Mouse (Mus musculus) ZHBTc4 (cell line): ENCODE results near the gene Sertad1.

ENCODE experiments used
- DNase-seq: peaks from one replicate; pipeline ENCODE4 v3.0.0-alpha.2; 2011; ENCODE audit warnings: low read depth, low spot score

Sertad1 gene

GRCm38 (mm10) chr7:27473156-27473834, 13.4 kb upstream of the Sertad1 start, which contains the start of gene Sertad3:
Gene Sertad3, plus strand, starts transcription at chr7:27473768.
- DNase-seq = peak; percentile 99

GRCm38 (mm10) chr7:27473835-27474489, 12.7 kb upstream of the Sertad1 start:
- peak; percentile 55 for DNase-seq

GRCm38 (mm10) chr7:27474490-27474954, 12.2 kb upstream of the Sertad1 start:
- peak; percentile 100 for DNase-seq

- no peak for DNase-seq
These were observed 11.1 kb upstream of the Sertad1 start for GRCm38 (mm10) chr7:27475596-27475995.

- no peak for DNase-seq
These were observed 10.5 kb upstream of the Sertad1 start for GRCm38 (mm10) chr7:27476098-27476635.

- no peak for DNase-seq
These were observed 8.1 kb upstream of the Sertad1 start for GRCm38 (mm10) chr7:27478561-27478960.

- DNase-seq = no peak
These were observed 7.0 kb upstream of the Sertad1 start for GRCm38 (mm10) chr7:27479750-27480149.

- no peak for DNase-seq
These were observed 6.2 kb upstream of the Sertad1 start for GRCm38 (mm10) chr7:27480506-27480905.

- DNase-seq = no peak
These were observed 5.6 kb upstream of the Sertad1 start for GRCm38 (mm10) chr7:27480927-27481626.

GRCm38 (mm10) chr7:27481627-27481969, 5.1 kb upstream of the Sertad1 start:
- DNase-seq = peak; percentile 60

- peak; percentile 51 for DNase-seq
These were observed 2.9 kb upstream of the Sertad1 start for GRCm38 (mm10) chr7:27483860-27484259.

- no peak for DNase-seq
These were observed 474 bp upstream of the Sertad1 start for GRCm38 (mm10) chr7:27486102-27486769.

- DNase-seq = peak; percentile 75
These were observed 1.1 kb downstream of the Sertad1 start for GRCm38 (mm10) chr7:27487740-27488268.

GRCm38 (mm10) chr7:27489270-27489869, 2.7 kb downstream of the Sertad1 start:
- no peak for DNase-seq

GRCm38 (mm10) chr7:27490227-27490542, 3.5 kb downstream of the Sertad1 start:
- no peak for DNase-seq

GRCm38 (mm10) chr7:27490543-27491329, 4.0 kb downstream of the Sertad1 start:
- peak; percentile 93 for DNase-seq

GRCm38 (mm10) chr7:27491856-27492255, 5.1 kb downstream of the Sertad1 start:
- peak; percentile 70 for DNase-seq

GRCm38 (mm10) chr7:27493022-27493421, 6.3 kb downstream of the Sertad1 start:
- no peak for DNase-seq

- no peak for DNase-seq
These were observed 6.7 kb downstream of the Sertad1 start for GRCm38 (mm10) chr7:27493450-27493849.

- peak; percentile 82 for DNase-seq
These were observed 8.1 kb downstream of the Sertad1 start for GRCm38 (mm10) chr7:27494659-27495367.
